Mouse (Mus musculus): Measurements from ENCODE around the gene Cdc26.

The Cdc26 gene

GRCm38 (mm10) chr4:62408601-62409282 lies at the start of gene Cdc26, which contains the start of gene Prpf4:
Gene Cdc26 (minus strand): TSS chr4:62408642.
Gene Prpf4 (plus strand): TSS chr4:62408797.
- in situ Hi-C loops (cut with MseI, MboI) = no loop called here

GRCm38 (mm10) chr4:62454995-62455394 lies 46.6 kb upstream of the Cdc26 start:
- in situ Hi-C loops (cut with MseI, MboI) = no loop called here

- in situ Hi-C loops (cut with MseI, MboI) = no loop called here
Observed at GRCm38 (mm10) chr4:62440986-62441385, 32.5 kb upstream of the Cdc26 start.

GRCm38 (mm10) chr4:62440544-62440943 lies 32.1 kb upstream of the Cdc26 start:
- in situ Hi-C loops (cut with MseI, MboI) = no loop called here

GRCm38 (mm10) chr4:62439793-62440192 lies 31.4 kb upstream of the Cdc26 start:
- in situ Hi-C loops (cut with MseI, MboI) = no loop called here

GRCm38 (mm10) chr4:62437871-62438270 lies 29.4 kb upstream of the Cdc26 start:
- in situ Hi-C loops (cut with MseI, MboI) = no loop called here

GRCm38 (mm10) chr4:62437256-62437778 lies 28.9 kb upstream of the Cdc26 start:
- in situ Hi-C loops (cut with MseI, MboI) = no loop called here

- in situ Hi-C loops (cut with MseI, MboI) = no loop called here
Observed at GRCm38 (mm10) chr4:62435081-62435480, 26.6 kb upstream of the Cdc26 start, which contains the start of gene Rnf183. Gene Rnf183 (minus strand): TSS chr4:62435252.

GRCm38 (mm10) chr4:62433939-62434870 lies 25.8 kb upstream of the Cdc26 start:
- in situ Hi-C loops (cut with MseI, MboI) = no loop called here

- in situ Hi-C loops (cut with MseI, MboI) = no loop called here
Observed at GRCm38 (mm10) chr4:62431522-62431921, 23.1 kb upstream of the Cdc26 start.

GRCm38 (mm10) chr4:62430678-62431077 lies 22.2 kb upstream of the Cdc26 start:
- in situ Hi-C loops (cut with MseI, MboI) = no loop called here

- in situ Hi-C loops (cut with MseI, MboI) = no loop called here
Observed at GRCm38 (mm10) chr4:62429616-62430015, 21.2 kb upstream of the Cdc26 start.

- in situ Hi-C loops (cut with MseI, MboI) = no loop called here
Observed at GRCm38 (mm10) chr4:62427978-62428758, 19.7 kb upstream of the Cdc26 start.

- in situ Hi-C loops (cut with MseI, MboI) = no loop called here
Observed at GRCm38 (mm10) chr4:62425891-62426290, 17.4 kb upstream of the Cdc26 start.

GRCm38 (mm10) chr4:62419091-62419490 lies 10.6 kb upstream of the Cdc26 start:
- in situ Hi-C loops (cut with MseI, MboI) = no loop called here

- in situ Hi-C loops (cut with MseI, MboI) = no loop called here
Observed at GRCm38 (mm10) chr4:62418448-62418847, 10.0 kb upstream of the Cdc26 start.

- in situ Hi-C loops (cut with MseI, MboI) = no loop called here
Observed at GRCm38 (mm10) chr4:62411606-62412005, 3.2 kb upstream of the Cdc26 start.

- in situ Hi-C loops (cut with MseI, MboI) = no loop called here
Observed at GRCm38 (mm10) chr4:62410325-62410724, 1.9 kb upstream of the Cdc26 start.

- in situ Hi-C loops (cut with MseI, MboI) = no loop called here
Observed at GRCm38 (mm10) chr4:62409615-62410014, 1.2 kb upstream of the Cdc26 start.

- in situ Hi-C loops (cut with MseI, MboI) = no loop called here
Observed at GRCm38 (mm10) chr4:62407730-62408582, 486 bp downstream of the Cdc26 start.

GRCm38 (mm10) chr4:62406133-62406532 lies 2.3 kb downstream of the Cdc26 start:
- in situ Hi-C loops (cut with MseI, MboI) = no loop called here

Data from mouse trophoblast stem cell (cell line).